ENCODE assay signal across 8 mouse cellular contexts in the genomic region with DNA sequence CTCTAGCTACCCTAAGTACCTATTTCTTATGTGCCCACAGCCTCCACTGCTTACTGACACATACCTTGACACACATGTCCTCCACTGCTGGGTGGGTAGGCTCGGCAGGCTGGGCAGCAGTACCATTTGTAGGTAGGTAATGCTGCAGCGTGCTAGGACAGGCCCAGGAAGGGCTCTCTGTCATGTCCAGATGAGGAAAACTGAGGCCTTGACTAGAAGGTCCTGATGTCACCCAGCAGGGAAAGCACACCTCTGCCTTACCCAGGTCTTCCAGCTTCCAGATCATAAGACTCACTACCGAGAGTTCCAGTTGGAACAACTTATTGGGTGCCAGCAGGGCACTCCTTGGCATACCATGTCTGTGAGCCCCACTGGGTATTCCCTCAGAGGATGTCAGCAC. TPM values are rescaled to one million over a fixed set of nuclear protein-coding genes. Genes with fewer than 3 reads are reported as not detected.
DNase-seq lines count a peak whose midpoint lies in the region; ATAC-seq and TF ChIP-seq lines count a peak whose summit lies in the region.
"Had no signal": no experiment of that assay in that cellular context is flagged by ENCODE, and none has a peak within 500 bp of the region (broad histone marks: within the 10 kb centered on the region; RNA-seq: fewer than 3 reads in every experiment).

No protein-coding gene starts in this region.

- H3K4me1 ChIP-seq in hindbrain, embryonic 14.5 days (replicated peaks; ENCODE audit: control insufficient read depth, insufficient read depth, low read length), result peaks cover 41% of the 10 kb centered on the region
- H3K4me1 ChIP-seq in hindbrain, embryonic 16.5 days (ENCODE audit: control insufficient read depth, insufficient read depth, low read depth, low read length), result peaks cover 32% of the 10 kb centered on the region
- peaks cover 57% of the 10 kb centered on the region for H3K4me1 ChIP-seq in thymus, adult 2 months (replicated peaks; ENCODE audit: control insufficient read depth, insufficient read depth, low read length)
- peaks cover 55% of the 10 kb centered on the region for H3K4me1 ChIP-seq in limb, embryonic 13.5 days
- H3K4me1 ChIP-seq in stomach, postnatal 0 days (replicated peaks; ENCODE audit: control insufficient read depth, insufficient read depth), result no peaks in the 10 kb centered on the region; the same call in none of the 2 replicates

- no peak for TF ChIP-seq EP300 in stomach, postnatal 0 days (optimal IDR thresholded peaks at IDR 0.05)

- no peak for TF ChIP-seq POLR2A in thymus, adult 2 months (IDR thresholded peaks at IDR 0.05; ENCODE audit: control insufficient read depth, extremely low read depth, insufficient read depth, low read length, poor library complexity)

- no peak for DNase-seq in hindbrain, embryonic 14.5 days (ENCODE audit: low spot score)
- no peak for DNase-seq in thymus, adult 2 months
- no peak for DNase-seq in thymus, postnatal 36 days
- DNase-seq in stomach, postnatal 0 days (ENCODE audit: low spot score), result no peak
- DNase-seq in cerebellum, postnatal 4 days (ENCODE audit: low spot score in 2 of 2), result no peak
- DNase-seq: adrenal gland, adult 2 months had no signal

- peaks cover 32% of the 10 kb centered on the region for H3K36me3 ChIP-seq in hindbrain, embryonic 14.5 days (replicated peaks; ENCODE audit: control insufficient read depth, insufficient read depth)
- H3K36me3 ChIP-seq in hindbrain, embryonic 16.5 days (ENCODE audit: control insufficient read depth, insufficient read depth, low read length), result peaks cover 22% of the 10 kb centered on the region; the same call in 1 of the 2 replicates
- no peaks in the 10 kb centered on the region for H3K36me3 ChIP-seq in thymus, adult 2 months (ENCODE audit: control insufficient read depth, insufficient read depth, low read length)
- H3K36me3 ChIP-seq in limb, embryonic 13.5 days, result peaks cover 44% of the 10 kb centered on the region
- peaks cover 15% of the 10 kb centered on the region for H3K36me3 ChIP-seq in stomach, postnatal 0 days (ENCODE audit: control insufficient read depth, insufficient read depth, low read length)

- no peak overlapping the region for H3K4me2 ChIP-seq in hindbrain, embryonic 14.5 days (replicated peaks)
- H3K4me2 ChIP-seq in hindbrain, embryonic 16.5 days (ENCODE audit: low read length), result no peak overlapping the region
- H3K4me2 ChIP-seq in limb, embryonic 13.5 days (replicated peaks), result peak overlapping the region; percentile 9; the same call in 1 of the 2 replicates
- no peak overlapping the region for H3K4me2 ChIP-seq in stomach, postnatal 0 days (replicated peaks; ENCODE audit: low read depth)

- 93% methylated on average over 3 of the region's 3 CpGs for WGBS in hindbrain, embryonic 14.5 days
- WGBS in hindbrain, embryonic 16.5 days, result 82% methylated on average over 3 of the region's 3 CpGs
- WGBS in thymus, adult 2 months, result 77% methylated on average over 3 of the region's 3 CpGs
- WGBS in limb, embryonic 13.5 days, result 80% methylated on average over 3 of the region's 3 CpGs
- 66% methylated on average over 3 of the region's 3 CpGs for WGBS in stomach, postnatal 0 days

- no peak overlapping the region for H3K27ac ChIP-seq in hindbrain, embryonic 14.5 days
- no peak overlapping the region for H3K27ac ChIP-seq in hindbrain, embryonic 16.5 days (ENCODE audit: low read depth, low read length)
- peak overlapping the region; percentile 73 for H3K27ac ChIP-seq in thymus, adult 2 months (ENCODE audit: control insufficient read depth, insufficient read depth, low read length)
- H3K27ac ChIP-seq in limb, embryonic 13.5 days, result peak overlapping the region; percentile 58; the same call in 1 of the 2 replicates
- peak overlapping the region; percentile 78 for H3K27ac ChIP-seq in stomach, postnatal 0 days (replicated peaks)

- H3K9me3 ChIP-seq in hindbrain, embryonic 14.5 days (ENCODE audit: control insufficient read depth, low read length), result no peaks in the 10 kb centered on the region
- no peaks in the 10 kb centered on the region for H3K9me3 ChIP-seq in hindbrain, embryonic 16.5 days (ENCODE audit: control insufficient read depth, low read length)
- no peaks in the 10 kb centered on the region for H3K9me3 ChIP-seq in limb, embryonic 13.5 days
- H3K9me3 ChIP-seq in stomach, postnatal 0 days (ENCODE audit: control insufficient read depth, low read length), result no peaks in the 10 kb centered on the region

- no peaks in the 10 kb centered on the region for H3K27me3 ChIP-seq in hindbrain, embryonic 14.5 days (ENCODE audit: control insufficient read depth, insufficient read depth, low read length)
- no peaks in the 10 kb centered on the region for H3K27me3 ChIP-seq in hindbrain, embryonic 16.5 days (replicated peaks; ENCODE audit: control insufficient read depth, insufficient read depth, low read length)
- H3K27me3 ChIP-seq in thymus, adult 2 months (ENCODE audit: control insufficient read depth, insufficient read depth, low read length), result no peaks in the 10 kb centered on the region
- no peaks in the 10 kb centered on the region for H3K27me3 ChIP-seq in limb, embryonic 13.5 days
- H3K27me3 ChIP-seq in stomach, postnatal 0 days (ENCODE audit: control insufficient read depth, insufficient read depth, low read length), result no peaks in the 10 kb centered on the region

- no peak overlapping the region for H3K4me3 ChIP-seq in hindbrain, embryonic 14.5 days (replicated peaks; ENCODE audit: low read length)
- H3K4me3 ChIP-seq in hindbrain, embryonic 16.5 days (ENCODE audit: low read length), result no peak overlapping the region
- H3K4me3 ChIP-seq in thymus, adult 2 months (ENCODE audit: control insufficient read depth, insufficient read depth, low read length), result no peak overlapping the region
- no peak overlapping the region for H3K4me3 ChIP-seq in limb, embryonic 13.5 days
- no peak overlapping the region for H3K4me3 ChIP-seq in stomach, postnatal 0 days (ENCODE audit: low read depth, low read length)

- TF ChIP-seq CTCF in thymus, adult 2 months (IDR thresholded peaks at IDR 0.05; ENCODE audit: borderline replicate concordance, control insufficient read depth, extremely low read depth, insufficient read depth, low read length, poor library complexity), result no peak
- no peak for TF ChIP-seq CTCF in stomach, postnatal 0 days (IDR thresholded peaks at IDR 0.05; ENCODE audit: low read depth)

- H3K9ac ChIP-seq in hindbrain, embryonic 14.5 days, result 0 out of 2 replicates have a peak overlapping the region, but pooled peaks have one; percentile 9
- H3K9ac ChIP-seq in hindbrain, embryonic 16.5 days (ENCODE audit: low read depth, low read length), result no peak overlapping the region
- peak overlapping the region; percentile 26 for H3K9ac ChIP-seq in limb, embryonic 13.5 days
- no peak overlapping the region; the same call in 1 of the 2 replicates for H3K9ac ChIP-seq in stomach, postnatal 0 days (ENCODE audit: low read length)

- ATAC-seq in hindbrain, embryonic 14.5 days (ENCODE audit: low FRiP score), result no peak
- ATAC-seq in hindbrain, embryonic 16.5 days, result no peak
- no peak for ATAC-seq in limb, embryonic 13.5 days (ENCODE audit: low FRiP score, low read depth)
- ATAC-seq in stomach, postnatal 0 days (ENCODE audit: low FRiP score, low TSS enrichment), result no peak

RNA-seq across cellular contexts. Expression of gene Cic, which starts 7.5 kb away (rescaled TPM):
- polyA plus RNA-seq in hindbrain, embryonic 14.5 days (2014; fragmentation: Nextera tagmentation; extraction: Ambion mirVana), result 42.5 and 47.5 TPM in 2 replicates
- polyA plus RNA-seq in hindbrain, embryonic 16.5 days (2015; fragmentation: Nextera tagmentation; extraction: Ambion mirVana), result 31.0 and 36.4 TPM in 2 replicates
- polyA plus RNA-seq in thymus, adult 2 months (2012; rRNA removed), result 270 and 297 TPM in 2 replicates
- polyA plus RNA-seq in limb, embryonic 13.5 days (2015; fragmentation: Nextera tagmentation; extraction: Ambion mirVana), result 40.9 and 43.6 TPM in 2 replicates
- 15.0 and 15.9 TPM in 2 replicates for polyA plus RNA-seq in stomach, postnatal 0 days (2015; fragmentation: Nextera tagmentation; extraction: Ambion mirVana)

RNA-seq across cellular contexts. Expression of gene Pafah1b3, which starts 22.8 kb away (rescaled TPM):
- 523 and 576 TPM in 2 replicates for polyA plus RNA-seq in hindbrain, embryonic 14.5 days (2014; fragmentation: Nextera tagmentation; extraction: Ambion mirVana)
- polyA plus RNA-seq in hindbrain, embryonic 16.5 days (2015; fragmentation: Nextera tagmentation; extraction: Ambion mirVana), result 566 and 571 TPM in 2 replicates
- 138 and 140 TPM in 2 replicates for polyA plus RNA-seq in thymus, adult 2 months (2012; rRNA removed)
- polyA plus RNA-seq in limb, embryonic 13.5 days (2015; fragmentation: Nextera tagmentation; extraction: Ambion mirVana), result 281 and 307 TPM in 2 replicates
- 125 and 126 TPM in 2 replicates for polyA plus RNA-seq in stomach, postnatal 0 days (2015; fragmentation: Nextera tagmentation; extraction: Ambion mirVana)

RNA-seq across cellular contexts. Expression of gene Erf, which starts 24.4 kb away (rescaled TPM):
- polyA plus RNA-seq in hindbrain, embryonic 14.5 days (2014; fragmentation: Nextera tagmentation; extraction: Ambion mirVana), result 5.7 and 6.7 TPM in 2 replicates
- 3.7 and 4.3 TPM in 2 replicates for polyA plus RNA-seq in hindbrain, embryonic 16.5 days (2015; fragmentation: Nextera tagmentation; extraction: Ambion mirVana)
- 59.4 and 60.4 TPM in 2 replicates for polyA plus RNA-seq in thymus, adult 2 months (2012; rRNA removed)
- polyA plus RNA-seq in limb, embryonic 13.5 days (2015; fragmentation: Nextera tagmentation; extraction: Ambion mirVana), result 25.6 and 26.6 TPM in 2 replicates
- 8.1 and 8.8 TPM in 2 replicates for polyA plus RNA-seq in stomach, postnatal 0 days (2015; fragmentation: Nextera tagmentation; extraction: Ambion mirVana)

RNA-seq across cellular contexts. Expression of gene Prr19, which starts 26.2 kb away (rescaled TPM):
- 4.2 and 5.2 TPM in 2 replicates for polyA plus RNA-seq in hindbrain, embryonic 14.5 days (2014; fragmentation: Nextera tagmentation; extraction: Ambion mirVana)
- polyA plus RNA-seq in hindbrain, embryonic 16.5 days (2015; fragmentation: Nextera tagmentation; extraction: Ambion mirVana), result 4.7 and 4.8 TPM in 2 replicates
- 0.08 TPM in 1 of 2 replicates, not detected in the other for polyA plus RNA-seq in thymus, adult 2 months (2012; rRNA removed)
- 0.91 and 1.1 TPM in 2 replicates for polyA plus RNA-seq in limb, embryonic 13.5 days (2015; fragmentation: Nextera tagmentation; extraction: Ambion mirVana)
- polyA plus RNA-seq in stomach, postnatal 0 days (2015; fragmentation: Nextera tagmentation; extraction: Ambion mirVana), result 0.07 TPM in 1 of 2 replicates, not detected in the other
- polyA plus RNA-seq: adrenal gland, adult 2 months had no signal

RNA-seq across cellular contexts. Expression of gene Tmem145, which starts 30.9 kb away (rescaled TPM):
- polyA plus RNA-seq in hindbrain, embryonic 14.5 days (2014; fragmentation: Nextera tagmentation; extraction: Ambion mirVana), result 74.9 and 81.2 TPM in 2 replicates
- 78.7 and 85.0 TPM in 2 replicates for polyA plus RNA-seq in hindbrain, embryonic 16.5 days (2015; fragmentation: Nextera tagmentation; extraction: Ambion mirVana)
- 0.08 and 0.13 TPM in 2 replicates for polyA plus RNA-seq in thymus, adult 2 months (2012; rRNA removed)
- 1.5 and 1.9 TPM in 2 replicates for polyA plus RNA-seq in limb, embryonic 13.5 days (2015; fragmentation: Nextera tagmentation; extraction: Ambion mirVana)
- polyA plus RNA-seq in stomach, postnatal 0 days (2015; fragmentation: Nextera tagmentation; extraction: Ambion mirVana), result 0.67 and 1.1 TPM in 2 replicates

Comparison
In these comparisons a context has a peak if more than half of its experiments do, and no peak if none do; other contexts are left out.
1. H3K9ac ChIP-seq: peak in hindbrain, embryonic 14.5 days (single experiment) and limb, embryonic 13.5 days (single experiment); none in hindbrain, embryonic 16.5 days (single experiment) and stomach, postnatal 0 days (single experiment).
2. H3K27ac ChIP-seq: peak in thymus, adult 2 months (single experiment), limb, embryonic 13.5 days (single experiment) and stomach, postnatal 0 days (single experiment); none in hindbrain, embryonic 14.5 days (single experiment) and hindbrain, embryonic 16.5 days (single experiment).